Mouse (Mus musculus) limb, embryonic 11.5 days (tissue): Measurements from ENCODE around the gene BC048562. TPM values are rescaled to one million over a fixed set of nuclear protein-coding genes. Genes with fewer than 3 reads are reported as not detected.

Experiments used
- ATAC-seq: fragments of 200-750 bp; cut with Nextera tagmentation; 2 replicates; pipeline ENCODE4 v1.8.0; 2017; ENCODE audit warnings: low read depth; ENCODE audit not compliant: insufficient number of reproducible peaks, low FRiP score, low TSS enrichment
- DNase-seq: peaks from one replicate; pipeline ENCODE4 v3.0.0-alpha.2; 2015; ENCODE audit warnings: low spot score
- H3K27ac ChIP-seq: fragments of 300-500 bp; sonication (generic); replicated peaks from 2 replicates; pipeline ENCODE4 v1.5.1; 2014; ENCODE audit warnings: low read depth, mild to moderate bottlenecking, low read length
- H3K27me3 ChIP-seq: fragments of 300-500 bp; sonication (generic); 2 replicates; pipeline ENCODE4 v1.6.1; 2014; ENCODE audit warnings: mild to moderate bottlenecking, low read length, mixed read lengths; ENCODE audit not compliant: control insufficient read depth, insufficient read depth
- H3K36me3 ChIP-seq: fragments of 300-500 bp; sonication (generic); 2 replicates; pipeline ENCODE4 v1.6.1; 2014; ENCODE audit warnings: mild to moderate bottlenecking, low read length, moderate library complexity, mixed read lengths; ENCODE audit not compliant: control insufficient read depth, insufficient read depth
- H3K4me1 ChIP-seq: fragments of 300-500 bp; sonication (generic); 2 replicates; pipeline ENCODE4 v1.6.1; 2014; ENCODE audit warnings: low read length, mixed read lengths; ENCODE audit not compliant: control insufficient read depth, insufficient read depth
- H3K4me2 ChIP-seq: fragments of 300-500 bp; sonication (generic); 2 replicates; pipeline ENCODE4 v1.6.1; 2014; ENCODE audit warnings: low read depth, mild to moderate bottlenecking, moderate library complexity; ENCODE audit not compliant: severe bottlenecking
- H3K4me3 ChIP-seq: fragments of 300-500 bp; sonication (generic); 2 replicates; pipeline ENCODE4 v1.5.1; 2014; ENCODE audit warnings: low read depth, low read length
- H3K9ac ChIP-seq: fragments of 300-500 bp; sonication (generic); 2 replicates; pipeline ENCODE4 v1.6.1; 2014; ENCODE audit warnings: mild to moderate bottlenecking, low read length
- H3K9me3 ChIP-seq: fragments of 300-500 bp; sonication (generic); 2 replicates; pipeline ENCODE4 v1.6.1; 2016; ENCODE audit warnings: low read length; ENCODE audit not compliant: control insufficient read depth
- WGBS: fragments of 180-500 bp; shearing (Covaris S2); extraction: QIAGEN DNeasy Blood & Tissue Kit; methylation state at CpG from one replicate; pipeline ENCODE4 v1.1.7; 2014; 5-methylcytosine and 5-hydroxymethylcytosine counted together
- polyA plus RNA-seq: library from polyadenylated mRNA; unstranded; fragments of >200 nt; fragmentation: Nextera tagmentation; extraction: Ambion mirVana; gene quantifications from 2 replicates; pipeline ENCODE4 v1.2.1, GENCODE M21; 2014

Gene BC048562
- polyA plus RNA-seq, 1 experiment from 2014 or later: not detected

- WGBS: 86% methylated on average over 7 of the region's 7 CpGs
- Histone ChIP-seq H3K36me3 (0 out of 2 replicates have a peak, but pooled peaks cover 2% of the 10 kb centered on the region), H3K4me3 (no peak overlapping the region), H3K4me1 (no peaks in the 10 kb centered on the region), H3K27me3 (no peaks in the 10 kb centered on the region), H3K9me3 (no peaks in the 10 kb centered on the region), H3K9ac (no peak overlapping the region), H3K4me2 (no peak overlapping the region), H3K27ac (no peak overlapping the region)
- ATAC-seq (no peak), DNase-seq (no peak)
These were observed 34.9 kb upstream of the BC048562 start for GRCm38 (mm10) chr9:108401186-108401960.

- no peak overlapping the region for H3K4me2 ChIP-seq
- H3K27ac ChIP-seq: no peak overlapping the region
- no peak overlapping the region for H3K4me3 ChIP-seq
- 88% methylated on average over 4 of the region's 4 CpGs for WGBS
- no peak overlapping the region for H3K9ac ChIP-seq
- no peaks in the 10 kb centered on the region for H3K4me1 ChIP-seq
- H3K27me3 ChIP-seq: no peaks in the 10 kb centered on the region
- H3K9me3 ChIP-seq: no peaks in the 10 kb centered on the region
- DNase-seq: no peak
- ATAC-seq: no peak
- H3K36me3 ChIP-seq: no peaks in the 10 kb centered on the region
These were observed 33.2 kb upstream of the BC048562 start for GRCm38 (mm10) chr9:108403081-108403480.

GRCm38 (mm10) chr9:108404451-108404850, 31.8 kb upstream of the BC048562 start:
- ATAC-seq (no peak), DNase-seq (no peak)
- no peak overlapping the region for H3K4me2 ChIP-seq
- H3K27ac ChIP-seq: no peak overlapping the region
- 83% methylated on average over 8 of the region's 8 CpGs for WGBS
- H3K4me3 ChIP-seq: no peak overlapping the region
- H3K9ac ChIP-seq: no peak overlapping the region
- H3K36me3 ChIP-seq: no peaks in the 10 kb centered on the region
- H3K4me1 ChIP-seq: no peaks in the 10 kb centered on the region
- H3K27me3 ChIP-seq: no peaks in the 10 kb centered on the region
- H3K9me3 ChIP-seq: no peaks in the 10 kb centered on the region

DNA sequence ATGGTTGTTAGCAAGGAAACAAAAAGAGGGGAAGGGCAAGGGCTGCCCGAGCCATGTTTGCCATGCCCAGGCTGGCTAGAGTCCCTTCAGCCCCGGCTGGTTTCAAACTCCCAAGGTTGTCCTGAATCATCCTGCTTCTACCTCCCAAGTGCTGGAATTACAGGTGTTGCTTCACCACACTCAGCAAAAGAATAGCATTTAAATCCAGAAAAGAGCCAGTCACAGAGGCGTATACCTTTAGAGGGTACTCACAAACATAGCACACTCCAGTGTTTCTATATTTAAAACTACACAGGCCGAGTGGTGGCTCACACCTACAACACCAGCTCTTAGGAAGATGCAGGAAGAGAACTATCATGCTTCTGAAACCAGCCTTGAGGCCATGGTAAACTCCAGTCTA, 26.7 kb upstream of the BC048562 start:
- DNase-seq: no peak
- no peak overlapping the region for H3K4me2 ChIP-seq
- WGBS: 91% methylated on average over 4 of the region's 4 CpGs
- H3K27me3 ChIP-seq: no peaks in the 10 kb centered on the region
- H3K4me3 ChIP-seq: no peak overlapping the region
- no peak overlapping the region for H3K27ac ChIP-seq
- no peaks in the 10 kb centered on the region for H3K36me3 ChIP-seq
- no peak for ATAC-seq
- H3K9ac ChIP-seq: no peak overlapping the region
- H3K9me3 ChIP-seq: no peaks in the 10 kb centered on the region
- H3K4me1 ChIP-seq: no peaks in the 10 kb centered on the region

DNA sequence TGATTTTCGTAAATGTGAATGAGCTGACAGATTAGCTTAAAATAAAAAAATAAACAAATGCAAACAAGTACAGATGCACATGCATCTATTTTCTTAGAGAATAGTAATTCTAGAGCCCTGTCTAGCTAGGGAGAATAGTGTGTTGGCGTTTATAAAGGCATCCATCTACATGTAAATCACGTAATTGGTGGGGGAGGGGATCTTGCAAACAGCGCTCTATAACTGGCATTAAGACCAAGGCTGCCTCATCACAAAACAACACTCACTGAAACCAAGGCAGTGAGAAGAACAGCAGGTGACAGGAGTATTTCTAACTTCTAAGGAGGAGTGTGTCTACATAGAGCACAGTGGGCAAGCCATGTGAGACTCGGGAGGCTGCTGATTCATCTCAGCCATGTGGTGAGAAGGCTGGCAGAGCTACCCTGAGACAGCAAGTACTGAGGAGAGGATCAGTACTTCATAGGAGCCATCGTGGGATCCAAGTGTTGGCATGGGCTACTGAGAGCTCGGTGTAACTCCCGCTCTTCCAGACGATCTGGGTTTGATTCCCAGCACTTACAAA, 24.8 kb upstream of the BC048562 start:
- no peaks in the 10 kb centered on the region for H3K36me3 ChIP-seq
- H3K27me3 ChIP-seq: no peaks in the 10 kb centered on the region
- DNase-seq: no peak
- no peaks in the 10 kb centered on the region for H3K9me3 ChIP-seq
- ATAC-seq: no peak
- no peak overlapping the region for H3K4me2 ChIP-seq
- H3K9ac ChIP-seq: no peak overlapping the region
- no peak overlapping the region for H3K4me3 ChIP-seq
- no peaks in the 10 kb centered on the region for H3K4me1 ChIP-seq
- WGBS: 76% methylated on average over 9 of the region's 9 CpGs
- no peak overlapping the region for H3K27ac ChIP-seq

GRCm38 (mm10) chr9:108412221-108412620, 24.1 kb upstream of the BC048562 start:
- WGBS: 83% methylated on average over 1 of the region's 1 CpGs
- Histone ChIP-seq H3K4me2 (no peak overlapping the region), H3K9ac (no peak overlapping the region), H3K4me3 (no peak overlapping the region), H3K4me1 (no peaks in the 10 kb centered on the region), H3K36me3 (no peaks in the 10 kb centered on the region), H3K9me3 (no peaks in the 10 kb centered on the region), H3K27ac (no peak overlapping the region), H3K27me3 (no peaks in the 10 kb centered on the region)
- DNase-seq: no peak
- no peak for ATAC-seq

DNA sequence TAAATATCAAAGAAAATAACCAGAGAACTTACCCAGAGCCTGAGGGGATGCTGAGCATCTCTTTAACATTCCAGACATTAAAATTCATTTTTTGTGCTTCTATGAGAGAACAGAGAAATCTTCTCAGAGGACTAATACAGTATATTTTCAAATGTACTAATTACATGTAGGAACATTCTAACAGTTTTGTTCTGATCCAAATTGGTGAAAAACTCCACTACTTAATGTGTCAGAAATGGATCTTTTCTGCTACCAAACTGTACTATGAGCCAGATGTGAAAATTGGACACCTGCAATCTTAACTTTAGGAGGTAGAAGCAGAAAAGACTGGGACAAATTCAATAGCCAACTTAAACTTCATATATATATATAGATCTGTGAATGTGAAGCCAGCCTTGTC, 7.9 kb upstream of the BC048562 start, which contains the start of gene Ccdc36:
Gene Ccdc36 (minus strand): TSS at position 101 of the 400 bp plus-strand sequence.
- H3K4me3 ChIP-seq: no peak within 1 kb of the TSS
- no peak for ATAC-seq
- no peak within 1 kb of the TSS for H3K27ac ChIP-seq
- no peak for DNase-seq
- no peak within 1 kb of the TSS for H3K4me2 ChIP-seq
- no peaks in the 10 kb centered on the region for H3K27me3 ChIP-seq
- 0 out of 2 replicates have a peak, but pooled peaks cover 3% of the 10 kb centered on the region for H3K4me1 ChIP-seq
- H3K36me3 ChIP-seq: no peaks in the 10 kb centered on the region
- no peak within 1 kb of the TSS for H3K9ac ChIP-seq
- H3K9me3 ChIP-seq: no peaks in the 10 kb centered on the region

- Histone ChIP-seq H3K27me3 (no peaks in the 10 kb centered on the region), H3K4me1 (0 out of 2 replicates have a peak, but pooled peaks cover 3% of the 10 kb centered on the region), H3K9me3 (no peaks in the 10 kb centered on the region), H3K9ac (0 out of 2 replicates have a peak overlapping the region, but pooled peaks have one; percentile 12), H3K27ac (no peak overlapping the region), H3K4me3 (no peak overlapping the region), H3K36me3 (no peaks in the 10 kb centered on the region), H3K4me2 (peak overlapping the region; percentile 36)
- ATAC-seq (peak; percentile 44), DNase-seq (peak; percentile 68)
- 49% methylated on average over 32 of the region's 32 CpGs for WGBS
These were observed 4.7 kb upstream of the BC048562 start for GRCm38 (mm10) chr9:108431431-108432067.
